Mouse (Mus musculus): ENCODE measurements around the gene Atp5l.

Gene Atp5l

GRCm38 (mm10) chr9:44905620-44906019, 14.9 kb downstream of the Atp5l start:
- TF ChIP-seq GATA4 (IDR thresholded peaks at IDR 0.05; ENCODE audit: insufficient replicate concordance, low read length): no peak

GRCm38 (mm10) chr9:44904964-44905363, 15.6 kb downstream of the Atp5l start:
- TF ChIP-seq GATA4 (IDR thresholded peaks at IDR 0.05; ENCODE audit: insufficient replicate concordance, low read length): no peak

DNA sequence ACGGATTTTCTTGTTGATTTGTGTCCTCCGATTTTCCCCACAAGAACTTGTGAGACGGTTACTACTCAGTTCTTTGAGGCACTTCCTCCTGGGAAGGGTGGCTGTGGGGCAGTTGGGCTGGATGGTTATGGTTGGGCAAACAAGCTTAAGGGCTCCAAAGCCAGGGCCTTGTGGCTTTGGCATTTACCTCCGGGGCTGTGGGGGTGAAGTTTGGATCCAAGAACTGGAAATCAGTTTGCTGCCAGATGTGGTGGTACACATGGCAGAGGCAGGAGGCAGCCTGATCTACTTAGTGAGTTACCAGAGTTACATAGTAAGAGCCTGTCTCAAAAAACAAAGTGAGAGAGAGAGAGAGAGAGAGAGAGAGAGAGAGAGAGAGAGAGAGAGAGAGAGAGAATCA, 16.7 kb downstream of the Atp5l start:
- no peak for TF ChIP-seq GATA4 (IDR thresholded peaks at IDR 0.05; ENCODE audit: insufficient replicate concordance, low read length)

DNA sequence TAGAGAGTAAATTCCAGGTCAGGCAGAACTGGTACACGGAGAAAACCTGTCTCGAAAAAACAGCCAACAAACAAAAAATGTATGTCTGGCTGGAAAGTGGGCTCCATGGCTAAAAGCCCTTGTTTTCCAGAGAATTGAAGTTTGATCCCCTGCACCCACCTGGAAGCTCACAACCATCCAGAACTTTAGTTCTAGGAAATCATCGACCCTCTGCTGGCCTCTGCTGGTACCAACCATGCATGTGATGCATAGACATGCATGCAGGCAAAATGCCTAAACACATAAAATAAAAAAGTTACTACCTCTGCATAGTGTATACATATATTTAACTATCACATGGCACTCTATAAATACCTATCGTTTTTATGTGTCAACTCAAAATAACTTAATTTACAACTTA, 20.1 kb downstream of the Atp5l start:
- TF ChIP-seq GATA4 (IDR thresholded peaks at IDR 0.05; ENCODE audit: insufficient replicate concordance, low read length): no peak

DNA sequence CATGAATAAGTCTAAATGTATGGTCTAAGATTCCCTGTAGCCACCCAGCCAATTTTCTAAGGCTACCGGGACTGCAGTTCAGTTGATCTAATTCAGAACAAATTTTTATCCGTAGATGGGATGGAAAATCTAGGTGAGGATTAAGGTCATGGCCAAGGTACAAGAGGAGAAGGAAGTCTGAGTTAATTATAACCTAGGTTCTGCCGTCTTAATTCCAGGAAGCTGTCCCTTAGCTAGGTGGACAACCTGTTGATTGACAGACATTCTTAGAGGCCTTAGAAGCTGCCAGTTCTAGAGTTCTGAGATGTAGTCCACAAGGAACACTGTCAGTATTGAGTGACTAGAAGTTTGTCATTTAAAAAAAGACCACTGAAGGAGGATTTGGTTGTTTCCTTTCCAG, 20.8 kb downstream of the Atp5l start:
- TF ChIP-seq GATA4 (IDR thresholded peaks at IDR 0.05; ENCODE audit: insufficient replicate concordance, low read length): no peak

DNA sequence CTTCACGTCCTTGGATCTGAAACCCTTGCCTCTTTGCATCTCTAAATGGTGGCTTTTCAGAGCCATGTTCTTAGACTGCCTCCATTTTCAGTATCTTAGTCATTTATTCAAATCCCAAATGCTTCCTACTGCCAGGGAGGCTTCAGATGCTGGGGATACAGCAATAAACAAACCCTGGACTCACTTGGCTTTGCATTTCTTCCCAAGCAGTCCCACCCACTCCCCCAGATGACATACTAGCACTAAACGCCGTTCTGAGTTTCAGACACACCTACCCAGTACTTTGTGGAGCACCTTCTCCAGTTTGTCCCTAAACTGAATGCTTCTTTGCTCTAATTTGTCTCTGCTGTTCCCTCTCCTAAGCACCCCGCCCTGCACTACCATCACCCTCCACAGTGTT, 23.5 kb downstream of the Atp5l start:
- TF ChIP-seq GATA4 (IDR thresholded peaks at IDR 0.05; ENCODE audit: insufficient replicate concordance, low read length): no peak

GRCm38 (mm10) chr9:44892664-44893063, 27.9 kb downstream of the Atp5l start:
- TF ChIP-seq GATA4 (IDR thresholded peaks at IDR 0.05; ENCODE audit: insufficient replicate concordance, low read length): no peak

DNA sequence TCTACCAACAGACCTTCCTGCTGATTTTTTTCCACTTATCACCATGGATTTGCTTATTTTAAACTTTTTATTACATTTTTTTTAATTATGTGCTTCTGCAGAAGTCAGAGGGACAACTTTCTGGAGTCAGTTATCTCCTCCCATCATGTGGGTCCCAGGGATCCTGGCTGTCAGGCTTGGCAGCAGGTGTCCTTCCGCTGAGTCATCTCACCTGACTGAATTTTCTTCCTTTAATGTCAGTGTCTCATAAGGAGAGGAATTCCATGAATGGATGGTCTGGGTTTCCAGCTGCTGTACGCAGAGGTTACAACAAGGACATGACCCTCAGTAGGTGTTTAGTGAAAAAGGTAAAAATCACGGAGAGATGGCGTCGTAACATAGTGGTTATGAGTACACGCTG, 29.3 kb downstream of the Atp5l start:
- no peak for TF ChIP-seq GATA4 (IDR thresholded peaks at IDR 0.05; ENCODE audit: insufficient replicate concordance, low read length)

DNA sequence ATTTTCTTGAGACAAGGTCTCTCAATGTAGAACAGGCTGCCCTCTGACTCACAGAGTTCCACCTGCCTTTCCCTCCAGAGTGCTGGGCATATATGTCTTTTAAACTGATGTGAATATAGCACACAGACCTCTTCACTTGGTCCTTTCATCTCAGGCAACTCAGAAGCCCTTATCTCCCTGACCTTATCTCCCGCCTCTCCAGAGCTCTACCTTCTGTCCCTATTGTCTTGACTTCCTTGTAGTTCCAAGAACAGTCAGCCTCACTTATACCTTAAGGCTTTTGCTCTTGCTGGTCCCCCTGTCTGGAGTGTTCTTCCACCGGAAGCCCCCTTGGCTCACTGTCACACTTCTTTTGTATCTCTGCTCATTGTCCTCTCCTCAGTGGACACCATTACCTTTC, 30.4 kb downstream of the Atp5l start:
- TF ChIP-seq GATA4 (IDR thresholded peaks at IDR 0.05; ENCODE audit: insufficient replicate concordance, low read length): no peak

DNA sequence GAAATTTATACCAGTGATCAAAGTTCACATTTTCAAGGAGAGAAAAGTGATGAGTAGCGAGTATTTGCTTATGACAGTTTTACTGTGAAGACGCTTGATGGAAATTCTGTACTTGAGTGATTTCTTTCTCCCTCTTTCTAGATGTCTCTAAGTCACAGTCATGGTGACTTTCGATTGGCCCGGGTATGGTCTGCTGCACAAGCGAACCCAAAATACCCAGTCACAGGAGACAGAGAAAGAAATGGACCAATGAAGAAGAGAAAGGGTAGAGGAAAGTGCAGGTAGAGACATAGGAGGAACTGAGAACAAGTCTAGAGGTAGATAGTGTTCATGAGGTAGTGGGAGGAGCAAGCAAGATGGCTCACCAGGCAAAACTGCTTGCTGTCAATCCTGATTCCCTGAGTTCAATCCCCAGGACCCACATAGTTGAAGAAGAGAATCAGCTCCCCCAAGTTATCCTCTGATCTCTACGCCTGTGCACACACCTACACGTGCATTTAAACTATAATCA, 32.4 kb downstream of the Atp5l start:
- TF ChIP-seq GATA4 (IDR thresholded peaks at IDR 0.05; ENCODE audit: insufficient replicate concordance, low read length): no peak

DNA sequence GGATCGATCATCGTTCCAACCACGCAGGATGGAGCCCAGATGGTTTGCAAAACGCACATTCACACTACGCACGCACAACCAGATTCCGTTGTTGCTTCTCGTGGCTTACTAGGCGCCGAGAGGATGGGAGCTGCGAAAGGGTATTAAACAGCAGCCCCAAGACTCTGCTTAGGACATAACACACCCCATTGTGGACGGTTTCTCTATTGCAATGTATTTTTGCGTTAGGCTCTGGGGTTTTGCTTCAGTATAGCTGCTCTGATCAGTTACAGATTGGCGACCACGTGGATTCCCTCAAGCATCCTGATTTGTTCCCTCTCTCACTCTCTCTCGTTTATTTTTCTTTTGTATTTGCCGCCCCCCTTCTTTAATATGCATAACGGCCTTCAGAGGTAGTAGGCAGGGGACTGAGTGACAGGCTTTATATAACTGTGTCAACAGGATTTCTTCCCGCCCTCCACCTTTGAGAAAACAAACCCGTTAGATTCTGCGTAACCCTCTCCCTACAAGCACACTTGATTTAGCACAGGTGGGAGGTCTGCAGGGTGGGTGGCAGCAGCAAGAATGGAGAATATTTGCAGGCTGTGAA, 37.5 kb downstream of the Atp5l start:
- TF ChIP-seq GATA4 (IDR thresholded peaks at IDR 0.05; ENCODE audit: insufficient replicate concordance, low read length): no peak

- TF ChIP-seq GATA4 (IDR thresholded peaks at IDR 0.05; ENCODE audit: insufficient replicate concordance, low read length): no peak
Observed at GRCm38 (mm10) chr9:44882436-44882980, 38.0 kb downstream of the Atp5l start.

DNA sequence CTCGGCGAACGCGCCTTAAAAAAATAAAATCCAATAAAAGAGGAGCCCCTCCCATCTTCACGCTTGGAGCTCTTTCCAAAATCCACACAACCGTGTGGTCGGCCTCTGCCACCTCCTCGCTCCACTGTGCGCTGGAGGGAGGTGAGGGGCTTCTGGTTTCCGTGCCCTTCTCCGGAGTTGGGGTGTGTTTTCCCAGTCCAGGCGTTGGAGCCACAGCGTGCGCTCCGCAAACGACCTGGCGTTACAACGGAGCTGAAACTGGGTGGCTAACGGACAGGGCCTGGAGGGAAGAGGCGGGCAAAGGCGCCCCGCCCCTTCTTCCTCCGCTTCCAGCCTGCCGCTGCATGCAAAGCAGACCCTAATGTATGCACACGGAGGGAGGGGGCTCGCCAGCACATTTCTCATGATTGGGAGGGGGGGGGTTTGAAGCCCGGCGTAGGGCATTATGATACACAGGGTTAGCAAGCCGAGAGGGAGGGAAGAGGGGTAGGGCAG, 38.6 kb downstream of the Atp5l start:
- no peak for TF ChIP-seq GATA4 (IDR thresholded peaks at IDR 0.05; ENCODE audit: insufficient replicate concordance, low read length)

DNA sequence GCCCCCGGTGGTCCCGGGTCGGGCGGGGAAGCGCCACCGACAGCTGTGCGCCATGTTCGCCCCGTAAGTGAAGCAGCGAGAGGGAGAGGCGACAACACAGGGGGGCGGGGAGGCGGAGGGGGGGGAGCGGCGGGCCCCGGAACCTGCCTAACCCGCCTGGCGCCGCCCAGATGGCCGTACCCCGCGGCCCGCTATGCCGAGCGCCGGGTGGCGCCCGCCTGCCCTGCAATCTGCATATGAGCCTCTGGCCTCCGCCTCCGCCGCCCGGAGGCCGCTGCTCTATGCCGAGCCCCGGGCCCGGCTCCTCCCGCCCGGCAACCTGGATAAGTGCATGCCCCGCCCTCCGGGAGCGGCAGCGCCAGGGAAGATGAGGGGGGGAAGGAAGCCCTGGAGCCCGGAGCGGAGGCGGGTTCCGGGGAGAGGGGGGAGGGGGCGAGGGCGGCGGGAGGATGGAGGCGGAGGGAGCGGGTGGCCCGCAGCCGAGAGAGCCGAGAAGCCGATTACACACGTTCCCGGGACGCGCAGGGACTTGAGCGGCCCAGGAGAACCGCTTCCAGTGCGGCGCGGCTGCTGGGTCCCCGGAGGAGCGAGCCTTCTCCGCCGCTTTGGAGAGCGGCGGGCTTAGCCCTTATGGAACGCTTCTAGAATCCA, 39.2 kb downstream of the Atp5l start, which contains the start of gene Kmt2a:
TSS of gene Kmt2a (minus strand) at position 76 of the 651 bp plus-strand sequence.
- peak; percentile 78; the same call in 1 of the 2 replicates for TF ChIP-seq GATA4 (IDR thresholded peaks at IDR 0.05; ENCODE audit: insufficient replicate concordance, low read length)

DNA sequence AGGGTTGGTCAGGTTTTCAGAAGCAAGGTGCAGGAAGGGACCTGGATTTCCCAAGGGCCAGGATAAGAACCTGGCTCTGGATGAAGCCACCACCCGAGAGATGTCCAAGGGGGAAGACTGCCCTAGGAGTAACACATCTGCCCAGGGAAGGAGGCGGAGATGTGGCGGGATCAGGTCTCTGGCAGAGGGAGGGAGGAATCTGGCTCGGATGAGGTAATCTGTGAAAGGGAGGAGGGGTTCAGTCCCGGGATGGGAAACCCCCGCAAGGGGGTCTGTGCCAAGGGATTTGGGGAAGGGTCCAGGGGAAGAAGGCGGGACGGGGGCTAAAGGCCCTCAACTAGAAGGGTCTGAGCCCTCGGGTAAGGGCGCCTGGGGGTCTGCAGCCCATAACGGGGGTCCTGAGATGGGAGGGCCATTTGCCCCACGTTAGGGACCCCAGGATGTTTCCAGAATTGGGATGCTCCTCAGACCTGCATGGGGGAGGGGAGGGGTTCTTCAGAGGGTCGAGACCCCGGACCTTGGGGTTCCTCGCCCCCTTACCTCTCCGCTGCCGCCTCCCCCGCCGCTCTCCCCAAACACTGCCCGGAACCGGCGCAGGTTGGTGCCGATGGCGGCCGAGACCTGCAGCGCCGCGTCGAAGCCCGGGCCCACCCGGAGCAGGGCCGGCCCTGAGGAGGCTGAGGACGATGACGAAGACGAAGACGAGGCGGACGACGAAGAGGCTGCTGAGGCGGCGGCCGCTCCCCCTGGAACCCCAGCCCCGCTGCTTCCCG, 40.0 kb downstream of the Atp5l start:
- TF ChIP-seq GATA4 (IDR thresholded peaks at IDR 0.05; ENCODE audit: insufficient replicate concordance, low read length): no peak

Data from liver, adult (tissue).